ENCODE assay signal across 8 mouse cellular contexts in the genomic region with DNA sequence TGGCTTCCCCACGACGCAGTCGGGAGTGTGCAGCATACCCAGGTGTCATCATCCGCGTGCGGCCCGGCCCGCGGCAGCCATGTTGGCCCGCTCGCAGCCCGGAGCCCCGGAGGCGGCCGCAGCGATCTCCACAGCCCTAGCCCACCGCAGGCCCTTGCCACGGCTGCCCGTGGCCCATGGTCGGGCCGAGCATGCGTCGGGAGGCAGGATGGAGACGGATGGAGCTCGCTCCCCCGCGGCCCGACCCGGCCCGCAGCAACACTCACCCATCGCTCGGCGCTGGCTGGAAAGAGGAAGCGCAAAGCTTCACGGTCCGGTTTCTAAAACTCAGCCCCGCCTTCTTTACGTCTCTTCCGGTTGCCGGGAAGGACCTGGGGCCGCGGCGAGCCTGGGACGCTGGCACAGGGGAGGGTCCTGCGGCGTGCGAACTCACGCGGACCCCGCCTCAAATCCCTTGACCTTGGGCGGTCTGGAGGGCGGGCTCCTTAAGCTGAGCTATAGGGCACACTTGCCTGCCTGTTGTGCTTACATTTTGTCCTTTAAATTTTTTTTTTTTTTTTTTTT. TPM values are rescaled to one million over a fixed set of nuclear protein-coding genes. Genes with fewer than 3 reads are reported as not detected.
DNase-seq lines count a peak whose midpoint lies in the region; ATAC-seq and TF ChIP-seq lines count a peak whose summit lies in the region.

Gene Rps8, minus strand, starts transcription at position 452 of the 564 bp plus-strand sequence.

- H3K4me1 ChIP-seq in forebrain, embryonic 10.5 days: peaks cover 27% of the 10 kb centered on the region
- peaks cover 30% of the 10 kb centered on the region for H3K4me1 ChIP-seq in heart, embryonic 15.5 days (replicated peaks)
- H3K4me1 ChIP-seq in liver, embryonic 16.5 days (ENCODE audit: control insufficient read depth, low read depth, low read length): peaks cover 21% of the 10 kb centered on the region
- peaks cover 31% of the 10 kb centered on the region for H3K4me1 ChIP-seq in neural tube, embryonic 13.5 days (replicated peaks)
- peaks cover 3% of the 10 kb centered on the region for H3K4me1 ChIP-seq in testis, adult 2 months (ENCODE audit: control insufficient read depth, insufficient read depth, low read length)

- H3K9ac ChIP-seq in heart, embryonic 15.5 days: peak within 1 kb of the TSS; percentile 98
- peak within 1 kb of the TSS; percentile 88 for H3K9ac ChIP-seq in liver, embryonic 16.5 days (ENCODE audit: low read depth, low read length)
- peak within 1 kb of the TSS; percentile 98 for H3K9ac ChIP-seq in neural tube, embryonic 13.5 days

- H3K4me2 ChIP-seq in heart, embryonic 15.5 days: peak within 1 kb of the TSS; percentile 76
- H3K4me2 ChIP-seq in liver, embryonic 16.5 days (ENCODE audit: low read depth, low read length): peak within 1 kb of the TSS; percentile 82
- peak within 1 kb of the TSS; percentile 97 for H3K4me2 ChIP-seq in neural tube, embryonic 13.5 days

- TF ChIP-seq CTCF in testis, adult 2 months (IDR thresholded peaks at IDR 0.05; ENCODE audit: control insufficient read depth, insufficient read depth, insufficient replicate concordance, low read depth, low read length): no peak

- under 1% methylated on average over 52 of the region's 52 CpGs for WGBS in forebrain, embryonic 10.5 days
- WGBS in heart, embryonic 15.5 days: 0% methylated on average over 52 of the region's 52 CpGs
- under 1% methylated on average over 52 of the region's 52 CpGs for WGBS in liver, embryonic 16.5 days (ENCODE audit: insufficient replicate concordance)
- under 1% methylated on average over 52 of the region's 52 CpGs for WGBS in neural tube, embryonic 13.5 days

- ATAC-seq in heart, embryonic 15.5 days (replicated peaks; ENCODE audit: insufficient number of reproducible peaks, insufficient read depth, low FRiP score, low read depth): peak; percentile 92
- peak; percentile 92 for ATAC-seq in liver, embryonic 16.5 days (ENCODE audit: low read depth)
- ATAC-seq in neural tube, embryonic 13.5 days (ENCODE audit: low read depth): peak; percentile 93

- peak within 1 kb of the TSS; percentile 99 for H3K27ac ChIP-seq in forebrain, embryonic 10.5 days
- H3K27ac ChIP-seq in heart, embryonic 15.5 days: peak within 1 kb of the TSS; percentile 87
- H3K27ac ChIP-seq in liver, embryonic 16.5 days (ENCODE audit: low read length): peak within 1 kb of the TSS; percentile 81
- peak within 1 kb of the TSS; percentile 93 for H3K27ac ChIP-seq in neural tube, embryonic 13.5 days (replicated peaks)
- H3K27ac ChIP-seq in testis, adult 2 months (ENCODE audit: control insufficient read depth, insufficient read depth, low read depth, low read length): peak within 1 kb of the TSS; percentile 57

- no peaks in the 10 kb centered on the region for H3K9me3 ChIP-seq in forebrain, embryonic 10.5 days
- H3K9me3 ChIP-seq in heart, embryonic 15.5 days (replicated peaks): no peaks in the 10 kb centered on the region
- no peaks in the 10 kb centered on the region for H3K9me3 ChIP-seq in liver, embryonic 16.5 days (replicated peaks; ENCODE audit: control insufficient read depth, low read length)
- no peaks in the 10 kb centered on the region for H3K9me3 ChIP-seq in neural tube, embryonic 13.5 days

- H3K36me3 ChIP-seq in forebrain, embryonic 10.5 days (replicated peaks): peaks cover 70% of the 10 kb centered on the region
- H3K36me3 ChIP-seq in heart, embryonic 15.5 days: peaks cover 47% of the 10 kb centered on the region
- H3K36me3 ChIP-seq in liver, embryonic 16.5 days (ENCODE audit: control insufficient read depth, insufficient read depth): peaks cover 35% of the 10 kb centered on the region
- H3K36me3 ChIP-seq in neural tube, embryonic 13.5 days: peaks cover 36% of the 10 kb centered on the region
- H3K36me3 ChIP-seq in testis, adult 2 months (ENCODE audit: control insufficient read depth, insufficient read depth, low read length): peaks cover 1% of the 10 kb centered on the region; the same call in 1 of the 2 replicates

- TF ChIP-seq POLR2A in testis, adult 2 months (IDR thresholded peaks at IDR 0.05; ENCODE audit: control insufficient read depth, low read depth, low read length): peak; percentile 89

- H3K4me3 ChIP-seq in forebrain, embryonic 10.5 days: peak within 1 kb of the TSS; percentile 99
- H3K4me3 ChIP-seq in heart, embryonic 15.5 days: peak within 1 kb of the TSS; percentile 90
- H3K4me3 ChIP-seq in liver, embryonic 16.5 days (ENCODE audit: low read depth, low read length): peak within 1 kb of the TSS; percentile 92
- H3K4me3 ChIP-seq in neural tube, embryonic 13.5 days: peak within 1 kb of the TSS; percentile 97
- H3K4me3 ChIP-seq in testis, adult 2 months (ENCODE audit: control insufficient read depth, low read depth, low read length): peak within 1 kb of the TSS; percentile 82

- no peaks in the 10 kb centered on the region for H3K27me3 ChIP-seq in forebrain, embryonic 10.5 days (ENCODE audit: poor library complexity, severe bottlenecking)
- no peaks in the 10 kb centered on the region for H3K27me3 ChIP-seq in heart, embryonic 15.5 days
- H3K27me3 ChIP-seq in liver, embryonic 16.5 days (ENCODE audit: control insufficient read depth, insufficient read depth, low read depth, low read length): no peaks in the 10 kb centered on the region
- no peaks in the 10 kb centered on the region for H3K27me3 ChIP-seq in neural tube, embryonic 13.5 days
- no peaks in the 10 kb centered on the region for H3K27me3 ChIP-seq in testis, adult 2 months (ENCODE audit: control insufficient read depth, insufficient read depth, low read length)

- DNase-seq in CD8-positive naive resting alpha-beta T cell, adult 2 months (ENCODE audit: low read depth in 2 of 2, low spot score in 2 of 2): peak; percentile 60 to 76
- peak; percentile 68 for DNase-seq in c-Kit-negative CD71-positive TER-119-positive erythroid progenitor cells, embryonic 14.5 days (ENCODE audit: low read depth, low spot score)
- peak; percentile 89 for DNase-seq in forebrain, embryonic 10.5 days (ENCODE audit: extremely low spot score, low spot score)
- DNase-seq in kidney, postnatal 25 days: peak; percentile 88 to 94

RNA-seq across cellular contexts. Expression of gene Rps8, which starts in this region (rescaled TPM):
- polyA plus RNA-seq in forebrain, embryonic 10.5 days (2016; fragmentation: Nextera tagmentation; extraction: Ambion mirVana): 878 and 901 TPM in 2 replicates
- 538 and 545 TPM in 2 replicates for polyA plus RNA-seq in heart, embryonic 15.5 days (2015; fragmentation: Nextera tagmentation; extraction: Ambion mirVana)
- polyA plus RNA-seq in liver, embryonic 16.5 days (2015; fragmentation: Nextera tagmentation; extraction: Ambion mirVana): 514 and 522 TPM in 2 replicates
- polyA plus RNA-seq in neural tube, embryonic 13.5 days (2015; fragmentation: Nextera tagmentation; extraction: Ambion mirVana): 493 and 532 TPM in 2 replicates
- polyA plus RNA-seq in testis, adult 2 months (2012; rRNA removed): 185 and 230 TPM in 2 replicates

Comparison
In these comparisons a context has a peak if more than half of its experiments do, and no peak if none do; other contexts are left out.
1. Peak in every context shown above with its lines: DNase-seq, ATAC-seq, H3K4me3 ChIP-seq and H3K27ac ChIP-seq.